Mouse (Mus musculus) stomach, postnatal 0 days (tissue): Measurements from ENCODE around the gene Esyt1. TPM values are rescaled to one million over a fixed set of nuclear protein-coding genes. Genes with fewer than 3 reads are reported as not detected.
"Not testable (repeated sequence)": the region's sequence is repeated elsewhere in the genome, so short reads cannot be mapped to it uniquely, and the experiment has no call there.

Experiments used
- ATAC-seq: fragments of 200-750 bp; cut with Nextera tagmentation; 2 replicates; pipeline ENCODE4 v1.8.0; 2017; ENCODE audit not compliant: low FRiP score, low TSS enrichment
- DNase-seq: peaks from one replicate; pipeline ENCODE4 v3.0.0-alpha.2; 2016; ENCODE audit warnings: low spot score
- H3K27ac ChIP-seq: fragments of 300-500 bp; sonication (generic); replicated peaks from 2 replicates; pipeline ENCODE4 v1.5.1; 2014; ENCODE audit warnings: mild to moderate bottlenecking, control low read depth
- H3K27me3 ChIP-seq: fragments of 300-500 bp; sonication (generic); 2 replicates; pipeline ENCODE4 v1.6.1; 2014; ENCODE audit warnings: low read length; ENCODE audit not compliant: control insufficient read depth, insufficient read depth
- H3K36me3 ChIP-seq: fragments of 300-500 bp; sonication (generic); 2 replicates; pipeline ENCODE4 v1.6.1; 2014; ENCODE audit warnings: low read length, mixed read lengths; ENCODE audit not compliant: control insufficient read depth, insufficient read depth
- H3K4me1 ChIP-seq: fragments of 300-500 bp; sonication (generic); replicated peaks from 2 replicates; pipeline ENCODE4 v1.6.1; 2014; ENCODE audit warnings: antibody characterized with exemption; ENCODE audit not compliant: control insufficient read depth, insufficient read depth
- H3K4me2 ChIP-seq: fragments of 300-500 bp; sonication (generic); replicated peaks from 2 replicates; pipeline ENCODE4 v1.6.1; 2014; ENCODE audit warnings: low read depth, mild to moderate bottlenecking, control low read depth, moderate library complexity
- H3K4me3 ChIP-seq: fragments of 300-500 bp; sonication (generic); 2 replicates; pipeline ENCODE4 v1.5.1; 2014; ENCODE audit warnings: low read depth, low read length, control low read depth
- H3K9ac ChIP-seq: fragments of 300-500 bp; sonication (generic); 2 replicates; pipeline ENCODE4 v1.6.1; 2014; ENCODE audit warnings: mild to moderate bottlenecking, low read length, control low read depth, mixed read lengths
- H3K9me3 ChIP-seq: fragments of 300-500 bp; sonication (generic); 2 replicates; pipeline ENCODE4 v1.6.1; 2016; ENCODE audit warnings: low read length; ENCODE audit not compliant: control insufficient read depth
- CTCF ChIP-seq: IDR thresholded peaks from 2 replicates; pipeline ENCODE4 v1.5.1; 2016; ENCODE audit warnings: antibody characterized with exemption, low read depth, mild to moderate bottlenecking, moderate library complexity
- EP300 ChIP-seq: optimal IDR thresholded peaks from 2 replicates; pipeline ENCODE3; 2016; ENCODE audit warnings: antibody characterized with exemption
- whole genome bisulfite sequencing: fragments of 180-500 bp; shearing (Covaris S2); extraction: QIAGEN DNeasy Blood & Tissue Kit; methylation state at CpG from one replicate; pipeline ENCODE4 v1.1.7; 2014; 5-methylcytosine and 5-hydroxymethylcytosine counted together
- polyA plus RNA-seq: library from polyadenylated mRNA; unstranded; fragments of >200 nt; fragmentation: Nextera tagmentation; extraction: Ambion mirVana; gene quantifications from 2 replicates; pipeline ENCODE4 v1.2.1, GENCODE M21; 2015

The Esyt1 gene
- polyA plus RNA-seq, 1 experiment from 2014 or later: 15.0 TPM

DNA sequence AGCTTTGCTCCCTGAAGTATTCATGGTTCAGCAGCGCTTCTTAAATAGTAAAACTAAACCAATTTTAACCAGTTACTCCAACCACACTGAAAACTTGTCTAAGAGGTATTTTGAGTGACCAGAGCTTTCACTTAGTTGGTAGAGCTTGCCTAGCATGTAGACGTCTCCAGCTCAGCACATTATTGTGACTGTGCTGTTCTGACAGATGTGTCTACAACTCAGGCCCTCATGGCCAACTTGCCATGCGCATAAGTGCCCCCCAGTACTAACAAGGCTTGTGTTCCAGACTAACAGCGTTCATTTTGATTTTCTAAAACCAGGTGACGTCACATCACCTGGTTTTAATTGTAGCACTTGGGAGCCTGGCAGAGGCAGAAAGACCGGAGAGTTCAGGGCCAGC lies 31.3 kb upstream of the Esyt1 start:
- H3K36me3 ChIP-seq: peaks cover 9% of the 10 kb centered on the region

DNA sequence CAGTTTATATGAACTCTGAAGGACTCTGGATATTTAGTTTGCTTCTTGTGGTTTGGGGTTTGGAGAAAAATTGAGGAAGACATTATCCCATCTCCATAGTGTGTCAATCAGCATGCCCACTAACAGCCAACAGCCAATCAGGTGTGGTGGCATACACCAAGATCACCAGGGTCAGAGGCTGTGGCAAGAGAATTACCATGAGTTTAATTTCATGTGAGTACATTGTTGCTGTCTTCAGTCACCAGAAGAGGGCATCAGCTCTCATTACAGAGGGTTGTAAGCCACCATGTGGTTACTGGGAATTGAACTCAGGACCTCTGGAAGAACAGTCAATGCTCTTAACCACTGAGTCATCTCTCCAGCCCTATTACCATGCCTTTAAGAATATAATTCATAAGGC lies 30.6 kb upstream of the Esyt1 start:
- no peak overlapping the region for H3K9ac ChIP-seq
- TF ChIP-seq EP300: no peak
- peak; percentile 60 for TF ChIP-seq CTCF
- no peak overlapping the region for H3K4me3 ChIP-seq
- H3K27me3 ChIP-seq: no peaks in the 10 kb centered on the region
- no peak overlapping the region for H3K4me2 ChIP-seq
- H3K27ac ChIP-seq: no peak overlapping the region
- no peak for ATAC-seq
- H3K9me3 ChIP-seq: no peaks in the 10 kb centered on the region
- peaks cover 9% of the 10 kb centered on the region for H3K36me3 ChIP-seq
- no peaks in the 10 kb centered on the region for H3K4me1 ChIP-seq
- DNase-seq: no peak

More for the DNA sequence above, 31.3 kb upstream of the Esyt1 start:
- H3K27me3 ChIP-seq: no peaks in the 10 kb centered on the region
- no peak for ATAC-seq
- no peak for DNase-seq
- no peak overlapping the region for H3K27ac ChIP-seq
- H3K4me3 ChIP-seq: no peak overlapping the region
- no peak overlapping the region for H3K4me2 ChIP-seq
- TF ChIP-seq EP300: no peak
- H3K9me3 ChIP-seq: no peaks in the 10 kb centered on the region
- 80% methylated on average over 6 of the region's 6 CpGs for WGBS
- no peaks in the 10 kb centered on the region for H3K4me1 ChIP-seq
- H3K9ac ChIP-seq: no peak overlapping the region

GRCm38 (mm10) chr10:128555567-128555966 lies 29.9 kb upstream of the Esyt1 start:
- ATAC-seq, H3K9me3 ChIP-seq, DNase-seq, H3K4me1 ChIP-seq, H3K36me3 ChIP-seq, H3K27me3 ChIP-seq, H3K4me3 ChIP-seq, H3K4me2 ChIP-seq, H3K9ac ChIP-seq, H3K27ac ChIP-seq: not testable (repeated sequence)
- WGBS: 67% methylated on average over 1 of the region's 1 CpGs

GRCm38 (mm10) chr10:128550144-128550823 lies 24.6 kb upstream of the Esyt1 start:
- not testable (repeated sequence) for H3K27me3 ChIP-seq, H3K9ac ChIP-seq, H3K9me3 ChIP-seq, H3K4me1 ChIP-seq, H3K36me3 ChIP-seq, DNase-seq, H3K27ac ChIP-seq, ATAC-seq, H3K4me2 ChIP-seq, H3K4me3 ChIP-seq
- WGBS: 88% methylated on average over 11 of the region's 11 CpGs

DNA sequence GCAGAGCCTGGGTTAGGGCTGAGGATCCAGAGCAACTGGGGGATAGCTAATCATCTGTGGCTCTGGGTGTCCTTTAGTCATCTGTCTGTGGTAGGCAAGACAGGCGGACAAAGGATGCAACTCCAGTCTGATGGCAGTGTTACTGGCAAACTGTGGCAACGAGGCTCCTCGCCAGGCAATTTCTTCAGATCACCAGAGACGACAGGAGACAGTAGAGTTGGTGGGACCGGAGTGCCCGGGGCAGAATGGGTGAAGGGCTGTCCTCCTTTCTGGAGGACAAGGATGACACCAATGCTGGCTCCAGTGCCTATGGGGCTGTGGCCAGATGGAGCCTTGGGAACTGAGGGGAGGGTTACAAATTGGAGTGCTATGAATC lies 24.0 kb upstream of the Esyt1 start:
- not testable (repeated sequence) for H3K27me3 ChIP-seq, H3K4me2 ChIP-seq, H3K4me3 ChIP-seq, ATAC-seq, H3K4me1 ChIP-seq, H3K9me3 ChIP-seq, H3K27ac ChIP-seq, DNase-seq, H3K36me3 ChIP-seq, H3K9ac ChIP-seq
- 59% methylated on average over 6 of the region's 6 CpGs for WGBS

DNA sequence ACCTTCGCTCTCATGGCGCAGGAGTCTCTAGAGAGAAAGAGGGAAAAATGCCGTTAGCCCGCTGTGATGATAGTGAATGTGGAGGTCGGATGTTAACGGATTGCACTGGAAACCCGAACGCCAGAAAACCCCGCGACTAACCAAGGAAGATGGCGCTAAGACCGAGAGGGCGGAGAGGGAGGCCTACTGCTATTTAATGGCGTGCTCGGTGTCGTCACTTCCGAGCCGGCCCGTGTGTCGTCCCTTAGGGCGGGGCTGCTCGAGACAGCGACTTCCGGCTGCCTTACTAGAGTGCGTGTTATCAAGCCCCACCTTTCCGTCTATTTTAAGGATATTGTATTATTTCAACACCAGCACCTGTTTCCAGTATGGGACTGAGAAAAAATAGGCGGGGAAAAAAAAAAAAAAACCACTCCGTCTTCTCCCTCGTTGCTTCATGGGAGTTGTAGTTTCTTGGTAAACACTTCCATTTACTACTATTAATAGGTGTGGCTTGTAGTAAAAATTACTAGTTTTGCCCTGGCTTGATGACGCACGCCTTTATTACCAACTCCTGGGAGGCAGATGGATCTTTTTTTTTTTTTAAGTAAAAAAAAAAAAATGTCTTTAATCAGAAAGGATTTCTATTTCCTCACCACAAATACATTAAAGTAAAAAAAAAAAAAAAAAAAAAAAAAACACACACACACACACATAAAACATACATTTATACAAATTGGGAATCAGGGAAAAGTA lies 23.4 kb upstream of the Esyt1 start, which contains the start of gene Rpl41:
TSS of gene Rpl41 (minus strand) at position 359 of the 735 bp plus-strand sequence.
- Histone ChIP-seq H3K27ac (peak within 1 kb of the TSS; percentile 89), H3K4me3 (peak within 1 kb of the TSS; percentile 71), H3K9me3 (no peaks in the 10 kb centered on the region), H3K9ac (peak within 1 kb of the TSS; percentile 86), H3K36me3 (peaks cover 8% of the 10 kb centered on the region; the same call in 1 of the 2 replicates), H3K4me2 (peak within 1 kb of the TSS; percentile 79), H3K27me3 (no peaks in the 10 kb centered on the region), H3K4me1 (no peaks in the 10 kb centered on the region)
- ATAC-seq (peak; percentile 91), DNase-seq (peak; percentile 95)
- under 1% methylated on average over 31 of the region's 31 CpGs for WGBS
- TF ChIP-seq CTCF (no peak), EP300 (peak; percentile 83)

DNA sequence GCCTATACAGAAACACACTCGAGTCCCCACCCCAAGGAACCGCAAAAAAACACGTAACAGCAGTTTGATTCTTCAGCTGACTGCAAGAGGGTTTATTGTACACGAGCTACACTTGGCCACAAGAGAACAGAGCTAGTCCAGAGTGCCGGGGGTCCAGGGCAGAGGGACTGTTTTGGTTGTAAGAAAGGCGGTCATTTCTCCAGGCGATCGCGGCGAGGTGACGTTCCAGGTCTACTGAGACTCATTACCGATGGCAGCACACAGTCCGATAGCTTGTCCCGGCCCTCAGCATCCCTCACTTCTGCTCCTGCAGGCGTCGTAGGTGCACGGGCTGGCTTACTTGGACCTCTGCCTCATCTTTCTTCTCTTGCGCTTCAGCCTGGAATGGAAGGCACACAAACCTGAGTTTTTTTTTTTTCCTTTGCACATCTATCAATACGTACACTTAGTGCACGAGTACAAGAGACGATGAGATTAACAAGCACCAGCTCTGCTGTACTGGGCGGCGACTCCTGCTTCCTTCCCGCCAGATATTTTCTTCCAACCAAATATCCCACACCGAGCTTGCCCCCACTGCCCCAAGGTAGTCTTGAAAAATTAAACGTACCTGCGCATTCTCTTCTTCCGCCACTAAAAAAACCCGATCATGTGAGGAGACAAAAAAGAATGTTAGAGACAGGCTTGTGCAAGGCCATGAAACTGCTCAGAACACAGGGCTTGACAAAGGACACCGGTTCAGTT lies 22.6 kb upstream of the Esyt1 start:
- under 1% methylated on average over 21 of the region's 30 CpGs for WGBS
- H3K27me3 ChIP-seq, ATAC-seq, H3K4me1 ChIP-seq, H3K9me3 ChIP-seq, H3K36me3 ChIP-seq, DNase-seq: not testable (repeated sequence)
- peak overlapping the region; percentile 71 for H3K4me3 ChIP-seq
- peak overlapping the region; percentile 89 for H3K27ac ChIP-seq
- peak overlapping the region; percentile 79 for H3K4me2 ChIP-seq
- H3K9ac ChIP-seq: peak overlapping the region; percentile 86
